Mouse (Mus musculus) right cerebral cortex, postnatal 4 days (tissue): ENCODE measurements at regions not wholly inside any gene's neighbourhood (a gene's known extent, or its start where the extent isn't known, plus 50 kb on each side); places are given as distances from the start of the nearest gene placed in this dataset.
"Not testable (repeated sequence)": the region's sequence is repeated elsewhere in the genome, so short reads cannot be mapped to it uniquely, and the experiment has no call there.

Experiments
- DNase-seq: peaks from one replicate; pipeline ENCODE4 v3.0.0-alpha.2; 2022

DNA sequence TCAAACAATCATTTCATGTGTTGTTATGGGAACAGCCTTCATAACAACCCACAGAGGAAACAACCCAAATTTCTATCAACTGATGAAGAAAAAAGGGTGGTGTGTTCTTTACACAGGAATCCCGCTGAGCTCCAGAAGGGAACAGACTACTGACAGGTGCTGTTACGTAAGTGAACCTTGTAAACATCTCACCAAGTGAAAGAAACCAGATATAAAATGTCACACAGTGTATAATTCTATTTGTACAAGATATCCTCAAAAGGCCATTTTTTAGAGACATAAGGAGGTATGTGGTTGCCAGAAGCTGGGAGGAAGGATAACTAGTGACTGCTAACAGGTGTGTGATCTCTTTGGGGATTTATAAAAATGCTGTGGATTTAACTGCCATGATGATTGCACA lies 119.9 kb downstream of the Plod2 start:
- DNase-seq, result no peak

DNA sequence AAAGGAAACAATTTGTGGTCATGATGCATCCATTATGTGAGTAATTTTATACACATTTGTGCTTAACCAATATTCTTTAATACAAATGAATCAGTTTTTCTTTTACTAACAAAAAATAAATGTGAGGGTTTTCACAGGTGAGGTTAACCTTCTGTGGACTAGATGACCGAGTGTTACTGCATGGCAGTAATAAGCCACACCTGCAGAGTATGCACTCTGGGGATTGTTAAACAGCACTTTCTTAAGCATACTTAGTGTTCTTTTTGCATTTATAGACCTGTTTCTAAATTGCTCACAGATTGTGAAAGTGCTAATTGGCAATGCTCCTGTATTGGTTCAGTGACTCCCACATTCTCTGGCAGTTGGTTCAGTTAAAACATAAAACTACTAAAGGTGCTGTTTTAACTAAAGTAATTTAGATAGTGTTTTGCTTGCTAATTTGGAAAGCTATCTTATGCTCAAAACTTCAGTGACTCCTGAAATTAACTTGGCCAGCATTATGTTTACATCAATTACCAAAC lies 125.4 kb downstream of the Plod2 start:
- DNase-seq, result no peak

DNA sequence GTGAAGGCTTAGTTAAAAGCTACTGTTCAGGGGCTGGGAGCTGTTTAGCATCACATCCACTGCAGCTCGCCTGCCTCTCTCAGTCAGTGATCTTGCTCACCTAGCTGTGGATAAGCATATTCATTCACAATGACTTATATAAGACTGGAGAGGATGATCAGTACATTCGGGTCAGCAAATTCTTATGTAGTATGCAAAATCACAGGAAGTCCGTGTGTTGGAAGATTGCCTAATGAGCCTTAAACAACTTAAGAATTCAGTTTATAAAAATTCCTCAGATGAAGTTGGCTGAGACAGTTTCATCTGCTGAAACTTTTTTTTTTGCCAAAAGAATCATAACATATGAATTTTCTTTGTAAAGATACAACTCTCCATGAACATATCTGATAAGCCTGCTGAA lies 129.9 kb downstream of the Plod2 start:
- DNase-seq, result no peak

DNA sequence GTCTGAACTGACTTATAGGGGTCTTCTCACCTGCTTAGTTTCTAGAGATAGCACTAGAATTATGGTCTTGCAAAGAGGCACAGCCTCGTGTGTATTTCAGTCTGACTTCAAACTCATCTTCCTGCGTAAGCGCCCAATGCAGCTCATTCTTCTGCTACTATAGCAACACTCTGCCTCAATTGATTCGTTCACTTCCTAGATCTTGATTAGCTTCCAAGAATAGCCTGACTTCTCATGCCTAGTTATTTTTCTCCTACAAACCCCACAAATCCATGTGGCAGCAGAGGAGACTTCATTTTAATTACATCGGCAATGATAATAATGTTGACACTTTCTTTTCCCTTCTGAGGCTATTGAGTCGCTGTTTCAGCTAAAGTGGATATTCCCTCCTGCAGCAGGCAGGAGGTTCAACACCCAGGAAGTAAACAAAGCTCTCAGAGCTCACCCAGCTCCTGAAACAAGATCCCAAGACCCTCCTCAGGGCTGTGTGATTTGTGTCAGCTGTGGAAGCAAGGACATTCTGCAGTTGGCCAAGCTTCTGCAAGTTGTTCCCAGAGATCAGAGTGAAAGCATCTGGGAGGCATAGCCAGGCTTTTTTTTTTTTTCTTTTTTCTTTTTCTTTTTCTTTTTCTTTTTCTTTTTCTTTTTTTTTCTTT lies 152.5 kb downstream of the Plod2 start:
- no peak for DNase-seq

DNA sequence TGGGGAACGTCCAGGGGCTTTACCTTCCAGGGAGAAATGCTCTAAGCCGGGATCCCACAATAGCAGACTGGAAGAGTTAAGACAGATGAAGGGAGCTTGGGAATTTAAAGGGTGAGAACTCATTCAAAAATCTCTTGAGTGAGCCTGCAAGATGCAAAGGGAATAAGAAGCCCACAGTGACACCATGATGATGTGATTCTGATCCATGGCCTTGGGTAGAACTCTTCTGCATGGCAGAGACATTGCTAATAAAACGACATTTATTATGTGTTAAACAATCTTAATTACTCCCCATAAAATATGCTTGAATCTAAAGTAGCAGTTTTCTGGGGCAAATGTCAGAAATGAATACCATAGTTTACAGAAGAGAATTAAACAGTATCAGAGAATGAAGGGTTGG lies 155.9 kb downstream of the Plod2 start:
- DNase-seq, result no peak

DNA sequence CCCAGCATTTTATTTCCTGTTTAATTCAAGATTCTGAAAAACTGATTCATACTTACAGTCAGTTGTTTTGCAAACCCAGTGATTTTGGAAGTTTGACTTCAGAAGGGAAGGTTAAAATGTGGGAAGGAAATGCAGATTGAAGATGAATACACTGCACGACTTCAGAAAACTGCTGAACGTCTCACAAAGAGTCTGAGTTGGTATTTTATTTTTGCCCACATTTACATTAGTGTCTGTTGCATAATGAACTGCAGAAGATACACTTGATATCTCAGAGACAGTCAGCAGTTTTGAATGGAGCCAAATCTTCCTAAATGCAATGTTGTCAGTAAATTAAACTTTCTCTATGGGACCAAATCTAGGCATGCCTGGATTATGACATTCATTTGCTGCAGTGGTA lies 162.7 kb downstream of the Plod2 start:
- no peak for DNase-seq

DNA sequence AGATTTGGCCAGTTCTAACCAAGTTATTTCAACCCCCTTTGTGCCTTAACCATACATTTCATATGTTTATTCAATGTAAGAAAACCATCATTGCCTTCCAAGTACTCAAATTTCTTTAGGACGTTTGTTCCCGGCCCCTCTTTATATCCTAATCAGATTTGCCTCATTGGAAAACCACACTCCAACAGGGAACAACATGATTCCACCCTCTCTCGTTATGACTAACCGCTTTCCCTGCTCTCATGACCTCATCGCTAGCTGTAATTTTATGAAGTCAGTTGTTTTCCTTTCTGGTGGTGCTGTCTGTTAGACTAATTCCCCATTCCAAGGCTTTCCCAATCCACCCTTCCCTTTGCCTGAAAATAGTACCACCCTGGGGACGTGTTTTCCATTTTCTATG lies 165.0 kb downstream of the Plod2 start:
- no peak for DNase-seq

DNA sequence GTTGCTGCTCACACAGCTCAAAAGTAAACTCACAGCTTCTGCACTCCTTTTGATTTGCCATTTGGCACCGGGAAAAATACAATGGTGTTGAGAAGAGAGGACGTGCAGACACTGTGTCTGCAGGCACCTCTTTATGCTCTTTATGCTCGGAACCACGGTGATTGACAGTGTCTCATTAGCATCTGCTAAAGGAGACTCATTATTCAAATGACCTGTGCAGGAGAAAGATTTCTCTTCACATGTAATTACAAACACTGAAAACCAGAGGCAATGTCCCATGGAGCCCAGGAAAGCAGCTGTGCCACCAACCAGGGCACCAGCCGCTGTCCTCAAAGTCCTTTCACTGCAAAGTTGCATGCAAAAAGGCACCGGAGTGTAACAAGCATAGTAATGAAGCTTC lies 175.2 kb downstream of the Plod2 start:
- no peak for DNase-seq

DNA sequence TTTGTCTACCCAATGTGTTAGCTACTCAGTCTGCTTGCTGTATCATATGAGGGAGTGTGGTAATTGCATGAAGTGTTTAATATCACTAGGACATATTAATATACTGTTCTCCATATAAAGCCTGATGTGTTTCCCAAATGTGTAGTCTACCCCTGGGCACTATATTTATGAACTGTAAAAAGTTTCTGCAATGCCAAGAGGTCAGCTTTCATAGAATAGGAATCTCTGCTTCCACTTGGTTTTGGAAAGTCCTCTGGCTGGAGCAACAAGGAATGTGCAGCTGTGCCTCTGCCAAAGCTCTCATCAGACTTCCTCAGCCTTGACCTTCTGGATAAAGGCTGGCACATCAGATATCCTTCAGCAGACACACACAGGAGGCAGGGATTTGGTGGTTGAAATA lies 176.3 kb downstream of the Plod2 start:
- DNase-seq, result no peak

DNA sequence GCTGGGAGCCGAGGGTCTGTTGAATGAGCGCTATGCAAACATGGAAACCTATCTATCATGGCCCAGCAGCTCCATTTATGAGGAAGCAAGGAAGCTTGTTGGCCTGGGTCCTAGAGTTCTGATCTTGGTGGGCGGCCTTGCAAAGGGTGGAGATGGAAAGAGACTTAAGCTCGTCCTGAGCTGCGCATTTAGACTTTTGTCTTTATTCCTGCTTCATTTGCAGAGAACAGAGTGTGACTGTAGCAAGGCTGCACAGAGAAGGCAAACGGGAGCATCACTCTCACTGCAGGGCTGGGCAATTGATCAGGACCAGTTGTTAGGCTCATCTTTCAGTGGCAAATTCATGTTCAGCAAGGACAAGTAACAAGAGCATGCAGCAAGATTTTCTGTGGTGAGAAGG lies 177.2 kb downstream of the Plod2 start:
- DNase-seq, result no peak

DNA sequence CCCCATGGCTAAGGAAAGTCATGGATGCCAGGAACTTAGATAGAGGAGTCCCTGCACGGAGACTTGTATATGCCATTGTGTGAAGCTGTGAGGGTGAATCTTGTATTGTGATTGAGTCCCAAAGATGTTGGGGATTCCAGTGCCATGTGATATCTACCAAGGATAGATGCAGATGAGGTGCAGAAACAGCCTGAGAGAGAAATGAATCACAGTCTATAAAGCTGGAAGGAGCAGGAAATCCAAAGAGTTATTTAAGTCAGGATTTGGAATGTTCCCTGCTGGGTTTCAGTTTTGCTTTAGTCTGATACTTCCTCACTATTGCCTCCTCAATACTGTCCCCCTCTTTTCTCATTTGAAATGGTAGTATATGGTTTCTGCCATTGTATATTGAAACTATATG lies 186.8 kb downstream of the Plod2 start:
- no peak for DNase-seq

DNA sequence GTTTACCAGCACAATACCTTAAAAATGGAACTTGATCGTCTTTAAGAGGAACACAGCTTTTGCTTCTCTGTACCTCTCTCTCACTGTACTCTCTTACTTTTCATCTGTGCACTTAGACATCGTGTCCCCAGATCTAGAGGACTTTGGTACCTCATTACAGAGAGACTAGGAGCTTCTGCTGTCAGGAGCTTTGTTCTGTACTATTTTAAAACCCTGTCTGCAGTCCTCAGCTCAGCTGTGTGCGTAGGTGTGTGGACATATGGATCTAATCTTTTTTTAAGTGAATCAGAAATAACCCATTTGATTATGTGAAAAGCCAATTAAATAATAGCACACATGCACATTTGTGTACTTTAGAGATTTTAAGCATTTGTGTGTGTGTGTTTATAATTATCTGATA lies 189.4 kb downstream of the Plod2 start:
- DNase-seq, result no peak

DNA sequence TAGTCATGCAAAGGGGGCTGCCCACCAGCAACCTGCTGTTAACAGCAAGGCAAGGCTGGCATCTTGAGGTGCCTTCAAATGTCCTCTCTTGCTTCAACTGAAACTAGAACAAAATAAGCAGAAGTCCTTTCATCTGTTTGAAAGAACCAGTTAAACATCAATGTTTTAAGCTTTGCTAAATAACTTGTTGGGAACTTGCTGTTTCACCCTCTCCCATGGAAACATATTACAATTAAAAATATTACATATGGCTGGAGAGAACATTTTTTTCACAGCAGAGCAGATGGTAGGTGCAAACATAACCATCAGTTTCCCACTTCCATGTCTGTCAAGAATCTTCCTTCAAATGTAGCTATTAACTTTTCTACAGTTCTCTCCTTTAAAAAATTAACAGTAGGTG lies 225.5 kb downstream of the Plod2 start:
- no peak for DNase-seq

DNA sequence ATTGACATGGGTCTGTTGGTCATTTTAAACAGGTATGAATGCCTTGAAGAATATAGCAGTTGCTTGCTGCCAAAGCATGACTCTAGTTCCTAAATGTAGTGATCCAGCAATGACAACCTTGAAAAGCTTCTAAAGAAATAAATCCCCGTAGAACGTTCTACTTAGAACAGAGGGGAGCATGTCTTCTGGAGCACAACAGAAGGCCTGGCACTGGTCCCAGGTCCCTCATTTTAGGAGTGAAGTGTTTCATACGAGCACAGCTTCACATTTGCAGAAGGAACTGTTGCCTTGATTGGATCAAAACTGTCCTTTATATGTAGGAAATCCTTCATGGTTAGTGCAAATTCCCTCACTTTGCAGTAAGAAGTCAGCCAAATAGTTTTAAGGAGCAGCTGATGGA lies 226.4 kb downstream of the Plod2 start:
- DNase-seq, result peak; percentile 78

DNA sequence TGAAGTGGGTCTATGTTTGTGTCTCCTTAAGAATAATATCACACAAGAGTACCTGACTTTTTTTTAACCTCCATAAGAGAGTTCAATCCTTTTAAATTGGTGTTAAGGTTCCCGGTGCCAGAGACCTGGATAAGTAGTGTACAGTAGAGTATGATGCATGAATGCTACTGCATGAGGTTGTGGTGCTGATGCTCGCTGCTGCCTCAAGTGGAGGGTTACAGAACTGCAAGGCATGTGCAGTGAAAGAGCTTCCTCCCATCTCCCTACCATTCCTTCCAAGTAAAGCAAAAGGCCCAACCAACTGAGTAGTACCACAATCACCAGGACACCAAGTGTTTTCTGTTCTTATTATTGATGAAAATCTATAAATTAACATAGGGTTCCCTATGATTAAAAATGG lies 227.5 kb downstream of the Plod2 start:
- DNase-seq, result peak; percentile 11

DNA sequence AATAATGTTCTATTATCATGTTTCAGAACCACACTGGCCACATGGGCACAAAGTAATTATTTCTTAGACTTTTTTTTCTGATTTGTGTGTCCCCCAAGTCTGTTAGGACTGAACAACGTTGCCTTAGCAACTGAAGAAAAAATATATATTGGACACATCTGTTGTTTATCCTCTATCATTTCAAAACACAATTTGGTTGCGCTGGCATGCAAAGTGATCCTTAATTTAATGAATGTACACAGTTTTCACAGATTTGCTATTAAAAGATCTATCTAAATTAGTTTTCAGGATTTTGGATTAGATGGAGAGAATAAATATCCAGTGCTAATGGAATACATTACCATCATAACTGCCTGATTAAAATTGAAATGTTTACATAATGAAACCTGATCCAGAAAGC lies 229.0 kb downstream of the Plod2 start:
- no peak for DNase-seq

DNA sequence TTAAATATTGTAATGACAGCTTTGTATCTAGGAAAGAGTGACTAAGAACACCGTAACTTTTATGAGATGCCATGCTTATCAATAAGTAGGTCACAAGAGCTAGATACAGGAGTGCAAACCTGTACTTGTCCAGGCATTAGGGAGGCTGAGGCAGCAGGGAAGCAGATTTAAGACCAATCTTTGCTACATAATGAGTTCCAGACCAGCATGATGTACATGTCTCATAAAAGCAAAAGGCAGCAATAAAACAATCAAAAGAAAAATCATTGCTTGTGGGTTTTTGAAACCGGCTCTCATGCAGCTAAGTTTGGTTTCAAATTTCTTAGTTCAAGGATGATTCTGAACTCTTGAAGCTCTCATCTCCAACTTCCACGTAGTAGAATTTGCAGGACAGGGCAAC lies 229.7 kb downstream of the Plod2 start:
- no peak for DNase-seq

DNA sequence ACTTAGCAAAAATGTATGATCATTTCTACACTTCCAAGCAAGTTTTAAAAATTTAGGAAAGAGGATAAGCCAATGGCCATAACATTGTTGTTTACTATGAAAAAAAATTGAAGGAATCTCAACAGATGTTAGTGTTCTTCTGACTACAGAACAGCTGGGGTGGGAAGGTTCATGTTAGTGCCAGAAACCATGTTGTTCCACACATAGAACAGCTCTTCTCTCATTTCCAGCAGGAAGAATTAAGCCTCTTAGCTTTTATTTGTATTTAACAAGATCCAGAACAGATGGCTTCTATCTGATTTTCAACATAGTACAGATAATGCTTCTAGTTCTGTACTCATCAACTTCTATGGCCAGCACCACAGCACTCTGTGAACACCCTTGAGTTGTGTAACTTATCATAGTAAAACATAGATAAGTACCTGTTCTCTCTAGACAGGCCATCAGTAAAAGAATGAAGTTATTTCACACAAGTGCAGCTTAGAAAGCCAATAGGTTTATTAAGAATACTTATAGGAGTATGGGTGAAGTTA lies 241.0 kb downstream of the Plod2 start:
- DNase-seq, result no peak

DNA sequence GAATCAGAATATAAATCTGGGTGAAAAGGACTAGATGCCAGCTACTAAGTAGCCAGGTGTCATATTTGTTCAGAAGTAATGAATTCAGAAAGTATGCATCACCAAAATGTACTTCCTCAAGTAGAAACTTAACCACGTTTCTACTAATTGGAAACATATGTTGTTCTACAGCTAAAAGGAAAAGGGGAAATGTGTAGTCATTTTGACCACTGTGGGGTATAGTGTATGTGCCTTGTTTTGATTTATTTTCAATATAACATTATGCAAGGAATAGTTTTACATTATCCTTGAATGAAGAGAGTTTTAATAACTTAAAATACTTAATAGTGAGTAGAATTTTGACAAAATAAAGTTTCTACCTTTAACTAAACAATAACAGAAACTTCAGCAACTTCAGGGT lies 257.7 kb downstream of the Plod2 start:
- DNase-seq, result no peak

DNA sequence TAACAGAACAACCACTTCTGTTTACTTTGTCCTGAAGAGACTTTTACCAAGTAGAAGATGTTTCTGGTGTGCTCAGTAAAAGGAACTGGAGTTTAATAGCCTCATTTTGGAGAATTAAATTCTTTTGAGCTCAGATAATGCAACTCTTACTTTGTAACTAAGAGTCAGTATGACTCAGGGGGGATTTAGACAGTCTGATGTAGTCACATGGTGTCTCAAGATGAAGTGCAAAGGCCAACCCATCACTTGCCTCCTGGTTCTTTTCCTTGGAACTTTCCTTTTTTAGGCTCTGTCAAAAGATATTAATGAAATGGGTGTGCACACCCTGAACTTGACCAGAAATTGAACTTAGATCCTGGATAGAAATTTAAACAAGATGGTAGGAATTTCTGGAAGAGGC lies 267.4 kb downstream of the Plod2 start:
- no peak for DNase-seq

DNA sequence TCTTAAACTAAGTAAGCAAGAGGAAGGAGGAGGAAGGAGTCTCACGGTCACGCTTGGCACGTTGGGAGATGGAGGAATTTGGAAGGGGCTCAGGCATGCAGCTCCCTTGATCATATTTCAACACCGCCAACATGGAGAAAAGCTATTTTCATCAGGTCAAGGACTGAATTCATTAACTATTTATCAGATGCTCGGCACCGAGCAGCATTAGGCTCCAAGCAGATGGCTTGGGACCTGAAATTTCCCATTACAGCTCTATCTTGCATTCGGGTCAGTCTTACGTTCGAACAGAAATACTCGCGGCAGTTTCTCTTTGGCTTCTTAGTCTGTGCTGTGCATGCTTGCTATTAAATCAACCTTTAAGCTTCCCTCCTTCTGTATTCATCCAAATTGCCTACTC lies 278.7 kb downstream of the Plod2 start:
- no peak for DNase-seq

DNA sequence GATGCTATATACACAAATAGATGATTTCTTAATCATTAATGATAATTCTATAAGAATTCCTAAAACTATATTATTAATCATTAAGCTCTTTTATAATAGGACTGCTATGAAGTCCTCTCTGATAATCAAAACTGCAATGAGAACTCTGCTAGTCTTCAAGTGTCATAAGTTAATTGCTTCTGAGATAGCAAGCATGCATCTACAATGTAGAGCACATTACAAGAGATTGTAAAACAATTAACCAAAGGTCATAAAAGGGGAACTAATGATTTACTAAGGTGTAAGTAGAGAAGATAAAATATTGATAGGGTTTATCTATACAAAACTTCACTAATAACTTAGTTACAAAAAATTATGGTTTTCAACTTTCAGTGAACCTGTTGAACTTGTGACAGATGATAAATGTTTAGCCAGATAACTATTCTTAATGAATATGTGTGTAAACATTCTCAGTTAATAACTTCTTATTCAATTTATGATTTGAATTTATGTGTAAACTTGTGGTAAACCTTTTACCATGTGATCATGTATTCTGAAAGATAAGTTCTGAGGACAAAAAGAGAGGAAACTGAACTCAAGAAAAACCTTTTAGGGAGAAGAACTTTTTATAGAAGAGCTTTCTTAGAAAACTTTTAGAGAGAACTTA lies 284.8 kb downstream of the Plod2 start:
- no peak for DNase-seq

DNA sequence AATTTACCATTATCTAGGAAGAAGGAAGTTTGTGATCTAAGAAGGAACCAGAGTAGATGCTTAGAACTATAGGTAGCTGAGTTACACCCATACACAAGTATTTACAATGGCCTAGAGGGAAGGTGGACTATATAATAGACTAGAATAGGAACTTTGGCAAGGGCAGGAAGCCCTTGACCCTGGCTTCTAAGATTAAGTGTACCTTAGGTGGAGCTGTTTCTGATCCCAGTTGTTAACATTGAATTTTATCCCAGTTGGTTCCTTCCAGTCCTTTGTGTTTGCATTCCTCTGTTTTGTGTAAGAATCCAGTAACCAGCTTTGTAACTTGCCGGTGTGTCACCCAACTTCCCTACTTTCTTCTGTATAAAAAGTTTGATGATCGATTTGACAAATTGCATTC lies 294.1 kb downstream of the Plod2 start:
- not testable (repeated sequence) for DNase-seq

DNA sequence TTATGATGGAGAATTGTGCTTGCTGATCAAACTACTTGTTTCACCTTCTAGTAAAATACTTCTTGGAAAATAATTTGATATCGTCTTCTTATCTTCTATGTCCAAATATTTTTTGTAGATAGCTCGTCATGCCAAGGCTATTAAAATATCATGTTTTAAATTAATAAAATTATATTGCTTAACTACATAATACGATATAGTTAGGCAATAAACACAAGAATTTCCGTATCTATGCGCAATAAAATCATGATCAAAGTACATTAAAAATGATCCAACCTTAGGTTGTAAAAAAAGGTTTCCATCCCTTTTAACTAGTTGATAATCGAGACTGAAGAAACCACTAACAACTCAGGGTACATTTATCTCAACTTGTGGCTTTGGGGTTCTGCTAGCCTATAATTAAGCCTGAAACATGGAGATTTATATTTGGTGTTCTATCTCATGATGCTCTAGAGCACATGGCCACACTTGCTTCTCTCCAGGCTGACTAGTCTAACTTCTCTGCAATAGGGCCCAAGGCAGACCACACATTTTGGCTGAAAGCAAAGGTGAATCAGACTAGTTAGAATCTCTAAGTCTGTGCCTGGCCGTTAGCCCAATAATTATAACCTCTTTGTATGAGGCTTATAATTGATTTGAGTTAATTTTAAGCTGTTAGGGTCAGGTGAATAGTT lies 314.5 kb downstream of the Plod2 start:
- no peak for DNase-seq
